Mouse (Mus musculus) induced T-regulatory cell, adult 2 months (primary cell): ENCODE measurements around the gene Slc12a3.

ENCODE experiments used
- DNase-seq: peaks from one replicate; pipeline ENCODE4 v3.0.0-alpha.2; 2012; ENCODE audit warnings: low read depth

Gene Slc12a3

DNA sequence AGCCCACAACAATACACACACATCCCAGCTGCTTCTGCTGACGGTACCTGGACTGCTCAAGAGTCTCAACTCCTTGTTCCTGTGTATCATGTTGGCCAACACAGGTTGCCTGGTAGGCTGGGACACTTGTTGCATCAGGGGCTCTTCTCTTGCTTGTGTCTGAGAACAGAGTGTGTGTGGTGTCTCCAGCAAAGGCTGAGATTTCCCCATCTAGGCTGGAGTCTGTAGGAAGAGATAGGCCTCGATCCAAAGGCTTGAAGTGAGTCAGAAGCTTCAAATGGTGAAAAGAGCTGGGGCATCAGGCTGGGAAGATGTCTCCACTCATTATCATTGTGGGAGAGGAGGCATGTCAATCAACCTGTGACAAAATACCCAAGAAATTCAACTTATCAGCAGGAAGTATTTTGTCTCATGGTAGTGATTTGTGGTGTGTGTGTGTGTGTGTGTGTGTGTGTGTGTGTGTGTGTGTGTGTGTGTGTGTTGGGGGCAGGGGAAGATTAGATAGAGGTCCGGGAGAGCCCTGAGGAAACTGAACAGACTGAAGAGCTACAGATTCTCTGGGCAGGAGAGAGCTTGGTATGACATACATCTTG is 70.5 kb downstream of the Slc12a3 start:
- no peak for DNase-seq

DNA sequence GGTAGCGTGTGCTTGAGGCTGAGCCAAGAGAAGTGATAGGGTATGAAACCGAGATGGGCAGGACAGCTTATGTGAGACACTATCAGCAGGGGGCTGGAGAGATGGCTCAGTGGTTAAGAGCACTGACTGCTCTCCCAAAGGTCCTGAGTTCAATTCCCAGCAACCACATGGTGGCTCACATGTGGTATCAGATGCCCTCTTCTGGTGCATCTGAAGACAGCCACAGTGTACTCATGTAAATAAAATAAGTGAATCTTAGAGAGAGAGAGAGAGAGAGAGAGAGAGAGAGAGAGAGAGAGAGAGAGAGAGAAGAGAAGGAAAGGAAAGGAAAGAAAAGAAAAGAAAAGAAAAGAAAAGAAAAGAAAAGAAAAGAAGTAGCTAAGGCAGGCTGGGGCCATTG is 71.0 kb downstream of the Slc12a3 start:
- DNase-seq, result peak; percentile 29

DNA sequence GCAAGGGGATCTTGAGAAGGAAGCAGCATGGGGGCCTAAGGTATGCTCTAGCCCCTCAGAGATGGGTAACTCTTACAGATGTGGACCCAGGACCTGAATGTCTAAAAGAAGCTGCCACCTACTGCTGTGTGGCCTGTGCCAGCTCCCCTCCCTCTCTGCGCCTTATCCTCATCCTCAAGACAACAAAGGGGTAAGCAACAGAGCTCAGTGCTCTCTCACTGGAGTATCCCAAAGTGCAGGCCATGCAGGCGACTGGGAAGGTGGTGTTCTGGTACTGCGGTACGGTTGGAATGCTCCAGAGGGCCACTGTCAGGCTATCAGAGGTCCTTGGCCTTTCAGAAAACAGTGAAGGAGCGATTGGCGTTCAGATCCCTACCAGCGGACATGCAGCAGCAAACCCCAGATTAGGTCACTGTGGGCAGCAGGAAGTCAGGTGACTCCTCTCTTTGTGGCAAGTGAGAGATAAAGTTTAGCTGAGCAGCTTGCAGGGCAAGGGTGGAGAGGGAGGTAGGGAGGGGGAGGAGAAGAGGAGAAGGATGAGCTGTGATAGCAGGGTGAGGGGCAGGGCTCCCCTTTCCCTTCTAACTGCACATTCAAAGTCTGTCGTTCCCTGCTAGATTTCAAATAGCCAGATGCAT is 79.6 kb downstream of the Slc12a3 start:
- DNase-seq, result peak; percentile 60

DNA sequence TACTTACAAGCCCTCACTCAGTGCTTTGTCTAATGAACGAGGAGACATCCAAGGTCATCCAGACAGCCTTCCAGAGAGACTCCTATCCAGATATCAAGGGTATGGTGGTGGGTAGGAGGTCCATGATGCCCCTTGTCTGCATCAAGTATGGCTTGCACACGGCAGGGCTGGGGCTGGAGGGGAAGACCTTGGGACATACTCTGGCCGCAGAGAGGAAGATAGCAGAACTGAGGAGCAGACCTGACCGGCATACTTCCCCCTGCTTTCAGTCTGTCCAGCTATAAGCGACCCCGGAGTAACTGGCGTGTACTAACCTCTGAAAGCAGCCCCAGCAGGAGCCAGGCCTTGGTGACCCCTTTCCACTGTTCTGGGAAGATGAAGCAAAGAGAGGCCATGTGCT is 80.5 kb downstream of the Slc12a3 start:
- no peak for DNase-seq

DNA sequence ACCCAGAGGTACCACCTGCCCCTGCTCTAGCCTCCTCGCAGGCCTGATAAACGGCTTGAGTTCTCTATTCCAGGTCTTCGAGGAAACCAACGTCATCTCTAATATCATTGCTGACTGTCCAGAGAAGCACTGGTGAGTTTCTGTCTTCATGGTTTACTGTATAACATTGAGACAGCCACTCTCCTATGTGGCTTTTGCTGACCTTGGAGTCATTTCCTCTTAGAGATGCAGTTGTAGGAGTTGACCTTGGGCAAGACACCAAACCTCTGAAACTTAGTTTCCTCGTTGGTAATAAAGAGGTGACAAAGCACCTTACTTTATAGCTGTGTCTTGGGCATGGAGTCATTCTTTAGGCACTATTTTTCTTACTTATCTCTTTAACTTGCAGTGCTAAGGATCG is 83.5 kb downstream of the Slc12a3 start:
- DNase-seq, result peak; percentile 40

DNA sequence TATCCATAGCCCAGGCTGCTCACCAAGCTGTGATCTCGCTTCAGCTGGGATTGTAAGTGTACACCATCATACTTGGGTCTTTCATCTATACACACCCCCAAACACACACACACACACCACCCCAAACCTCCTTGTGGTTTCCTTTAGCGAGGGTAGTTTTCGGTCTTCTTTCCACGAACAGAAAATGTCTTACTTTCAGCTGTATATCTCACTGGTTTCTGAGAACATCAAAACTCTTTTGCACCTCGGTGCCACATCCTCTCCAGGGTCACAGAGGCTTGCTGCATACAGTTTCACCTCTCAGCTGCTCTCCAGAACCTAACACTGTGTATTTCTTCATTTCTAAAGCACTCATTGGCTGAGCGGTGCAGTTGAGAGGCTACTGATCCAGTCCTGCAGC is 84.5 kb downstream of the Slc12a3 start:
- peak; percentile 85 for DNase-seq

DNA sequence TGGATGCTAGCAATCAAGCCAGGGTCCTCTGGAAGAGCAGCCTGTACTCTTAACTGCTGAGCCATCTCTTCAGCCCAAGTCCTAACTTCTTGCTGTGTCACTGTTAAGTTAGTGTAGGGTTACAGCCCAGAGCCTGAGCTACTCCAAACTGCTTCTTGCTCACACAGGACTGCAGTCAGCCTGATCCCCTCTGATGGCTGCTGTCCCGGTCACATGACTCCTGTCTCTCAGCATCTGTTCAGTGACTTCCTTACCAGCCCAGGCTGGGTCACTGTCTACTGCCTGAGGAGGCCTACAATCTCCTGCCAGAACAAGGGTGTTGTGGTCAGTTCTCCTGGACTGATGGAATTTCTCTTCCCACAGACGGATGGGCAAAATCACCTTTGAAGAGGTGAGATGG is 86.2 kb downstream of the Slc12a3 start:
- DNase-seq, result peak; percentile 46
